Mouse (Mus musculus) heart, embryonic 15.5 days (tissue): Measurements from ENCODE around the gene Olfr1174-ps. TPM values are rescaled to one million over a fixed set of nuclear protein-coding genes. Genes with fewer than 3 reads are reported as not detected.

Source experiments
- ATAC-seq: fragments of 200-750 bp; cut with Nextera tagmentation; replicated peaks from 2 replicates; pipeline ENCODE4 v1.8.0; 2017; ENCODE audit warnings: low read depth, moderate TSS enrichment; ENCODE audit not compliant: insufficient number of reproducible peaks, insufficient read depth, low FRiP score
- H3K27ac ChIP-seq: fragments of 300-500 bp; sonication (generic); 2 replicates; pipeline ENCODE4 v1.5.1; 2015; ENCODE audit warnings: mild to moderate bottlenecking, inconsistent platforms
- H3K27me3 ChIP-seq: fragments of 300-500 bp; sonication (generic); 2 replicates; pipeline ENCODE4 v1.6.1; 2015; ENCODE audit warnings: inconsistent platforms
- H3K36me3 ChIP-seq: fragments of 300-500 bp; sonication (generic); 2 replicates; pipeline ENCODE4 v1.6.1; 2015; ENCODE audit warnings: mild to moderate bottlenecking, inconsistent platforms
- H3K4me1 ChIP-seq: fragments of 300-500 bp; sonication (generic); replicated peaks from 2 replicates; pipeline ENCODE4 v1.6.1; 2015; ENCODE audit warnings: inconsistent platforms
- H3K4me2 ChIP-seq: fragments of 300-500 bp; sonication (generic); 2 replicates; pipeline ENCODE4 v1.6.1; 2015; ENCODE audit warnings: inconsistent platforms, mild to moderate bottlenecking, moderate library complexity
- H3K4me3 ChIP-seq: fragments of 300-500 bp; sonication (generic); 2 replicates; pipeline ENCODE4 v1.5.1; 2015; ENCODE audit warnings: mild to moderate bottlenecking, inconsistent platforms
- H3K9ac ChIP-seq: fragments of 300-500 bp; sonication (generic); 2 replicates; pipeline ENCODE4 v1.6.1; 2015; ENCODE audit warnings: mild to moderate bottlenecking, inconsistent platforms
- H3K9me3 ChIP-seq: fragments of 300-500 bp; sonication (generic); replicated peaks from 2 replicates; pipeline ENCODE4 v1.6.1; 2016; ENCODE audit warnings: inconsistent platforms
- WGBS: fragments of 180-500 bp; shearing (Covaris S2); methylation state at CpG from one replicate; pipeline ENCODE4 v1.1.7; 2015; ENCODE audit warnings: mixed read lengths; 5-methylcytosine and 5-hydroxymethylcytosine counted together
- polyA plus RNA-seq: library from polyadenylated mRNA; unstranded; fragments of >200 nt; fragmentation: Nextera tagmentation; extraction: Ambion mirVana; gene quantifications from 2 replicates; pipeline ENCODE4 v1.2.1, GENCODE M21; 2015

Olfr1174-ps gene
- not detected in 2 replicates for polyA plus RNA-seq

DNA sequence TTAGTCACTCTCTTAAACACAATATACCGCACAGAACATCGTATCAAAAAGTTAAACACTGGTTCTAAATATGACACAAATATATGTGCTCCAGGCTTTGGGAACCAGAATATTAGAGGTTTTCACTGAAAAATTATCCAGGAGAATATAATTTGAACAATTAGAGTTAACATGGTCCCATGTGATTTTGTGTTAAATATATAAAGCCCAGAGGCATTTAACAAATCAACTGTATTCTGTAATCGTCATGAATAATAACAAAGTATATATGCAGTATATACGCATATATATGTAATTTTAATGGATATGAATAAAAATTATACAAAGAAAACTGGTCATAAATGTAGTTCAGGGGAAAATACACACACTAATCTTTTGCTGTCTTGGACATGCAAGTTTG is at the start of gene Olfr1174-ps:
Olfr1174-ps (minus strand) TSS at position 101 of the 400 bp plus-strand sequence.
- Histone ChIP-seq H3K9ac (no peak within 1 kb of the TSS), H3K4me3 (no peak within 1 kb of the TSS), H3K4me2 (no peak within 1 kb of the TSS), H3K27ac (no peak within 1 kb of the TSS), H3K36me3 (no peaks in the 10 kb centered on the region), H3K27me3 (no peaks in the 10 kb centered on the region), H3K9me3 (no peaks in the 10 kb centered on the region), H3K4me1 (no peaks in the 10 kb centered on the region)
- 83% methylated on average over 4 of the region's 4 CpGs for WGBS
- ATAC-seq = no peak

DNA sequence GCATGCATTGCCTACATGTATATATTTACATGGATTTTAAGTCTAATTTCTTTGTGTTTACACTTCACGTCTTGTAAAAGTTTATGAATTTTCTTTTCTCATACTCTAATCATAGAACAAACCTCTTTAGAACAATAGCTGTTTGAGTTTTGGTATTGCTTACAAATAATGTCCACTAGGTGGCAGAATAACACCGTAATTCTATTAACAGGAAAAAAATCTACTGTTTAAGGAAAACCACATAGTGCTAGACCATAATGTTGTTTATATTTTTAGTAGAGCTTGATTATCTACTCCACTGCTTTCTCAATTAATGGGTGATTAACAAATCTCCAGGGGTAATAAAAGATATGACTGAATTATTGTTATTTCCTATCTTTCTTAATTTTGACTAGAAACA is 41.4 kb upstream of the Olfr1174-ps start:
- Histone ChIP-seq H3K27me3 (no peaks in the 10 kb centered on the region), H3K9me3 (no peaks in the 10 kb centered on the region), H3K4me2 (no peak overlapping the region), H3K9ac (no peak overlapping the region), H3K36me3 (no peaks in the 10 kb centered on the region), H3K4me1 (no peaks in the 10 kb centered on the region), H3K4me3 (no peak overlapping the region), H3K27ac (no peak overlapping the region)
- 1% methylated on average over 2 of the region's 2 CpGs for WGBS
- no peak for ATAC-seq

DNA sequence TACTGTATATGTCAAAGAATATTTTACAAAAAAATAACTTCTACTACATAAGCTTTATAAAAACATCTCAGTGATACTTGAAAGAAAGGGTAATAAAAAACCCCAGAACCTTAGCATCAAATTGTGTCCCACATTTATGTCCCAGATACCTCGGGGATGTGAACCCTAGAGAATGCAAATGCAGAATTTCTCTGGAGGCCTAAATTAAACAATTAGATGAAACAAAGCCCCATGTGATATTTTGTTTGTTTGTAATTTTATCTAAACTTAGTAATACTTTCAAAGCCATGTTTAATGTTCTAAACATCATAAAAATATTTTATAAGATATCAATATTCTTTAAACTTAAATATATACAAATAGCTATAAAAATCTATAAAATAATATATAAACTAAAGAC is 31.5 kb upstream of the Olfr1174-ps start, which contains the start of gene Olfr1177-ps:
Olfr1177-ps (minus strand) TSS at position 101 of the 400 bp plus-strand sequence.
- no peak for ATAC-seq
- no peaks in the 10 kb centered on the region for H3K36me3 ChIP-seq
- WGBS = 67% methylated on average over 1 of the region's 1 CpGs

GRCm38 (mm10) chr2:88336421-88336820 is 21.5 kb upstream of the Olfr1174-ps start, which contains the start of gene Olfr1176:
Gene Olfr1176, plus strand, starts transcription at chr2:88336721.
- Histone ChIP-seq H3K4me2 (no peak within 1 kb of the TSS), H3K27ac (no peak within 1 kb of the TSS), H3K27me3 (no peaks in the 10 kb centered on the region), H3K4me3 (no peak within 1 kb of the TSS), H3K36me3 (no peaks in the 10 kb centered on the region), H3K4me1 (no peaks in the 10 kb centered on the region), H3K9me3 (no peaks in the 10 kb centered on the region), H3K9ac (no peak within 1 kb of the TSS)
- WGBS = 65% methylated on average over 1 of the region's 1 CpGs
- no peak for ATAC-seq

More for the DNA sequence above, 31.5 kb upstream of the Olfr1174-ps start, which contains the start of gene Olfr1177-ps:
- Histone ChIP-seq H3K4me1 (no peaks in the 10 kb centered on the region), H3K4me2 (no peak within 1 kb of the TSS), H3K27ac (no peak within 1 kb of the TSS), H3K27me3 (no peaks in the 10 kb centered on the region), H3K9me3 (no peaks in the 10 kb centered on the region), H3K9ac (no peak within 1 kb of the TSS), H3K4me3 (no peak within 1 kb of the TSS)

- Histone ChIP-seq H3K4me3 (no peak within 1 kb of the TSS), H3K4me1 (no peaks in the 10 kb centered on the region), H3K27me3 (no peaks in the 10 kb centered on the region), H3K9ac (no peak within 1 kb of the TSS), H3K4me2 (no peak within 1 kb of the TSS), H3K9me3 (no peaks in the 10 kb centered on the region), H3K36me3 (no peaks in the 10 kb centered on the region), H3K27ac (no peak within 1 kb of the TSS)
- 70% methylated on average over 2 of the region's 2 CpGs for WGBS
- ATAC-seq = no peak
These were observed 12.2 kb upstream of the Olfr1174-ps start, which contains the start of gene Olfr1175-ps for GRCm38 (mm10) chr2:88327115-88327514. Gene Olfr1175-ps, minus strand, starts transcription at chr2:88327215.

- H3K27ac ChIP-seq = no peak within 1 kb of the TSS
- no peak for ATAC-seq
- no peaks in the 10 kb centered on the region for H3K9me3 ChIP-seq
- no peaks in the 10 kb centered on the region for H3K36me3 ChIP-seq
- no peak within 1 kb of the TSS for H3K4me2 ChIP-seq
- H3K27me3 ChIP-seq = no peaks in the 10 kb centered on the region
- H3K9ac ChIP-seq = no peak within 1 kb of the TSS
- H3K4me3 ChIP-seq = no peak within 1 kb of the TSS
- H3K4me1 ChIP-seq = no peaks in the 10 kb centered on the region
These were observed 35.2 kb downstream of the Olfr1174-ps start, which contains the start of gene Olfr1173 for GRCm38 (mm10) chr2:88279775-88280174. Gene Olfr1173, minus strand, starts transcription at chr2:88279875.

Other genes starting within 250 kb of the Olfr1174-ps start
- gene Olfr1163, start 243.3 kb downstream of the Olfr1174-ps start, polyA plus RNA-seq = not detected in 2 replicates
- gene Olfr1164, start 221.2 kb downstream of the Olfr1174-ps start, polyA plus RNA-seq = not detected in 2 replicates
- gene Olfr1166, start 186.9 kb downstream of the Olfr1174-ps start, polyA plus RNA-seq = not detected in 2 replicates
- not detected in 2 replicates for gene Olfr1167, start 159.9 kb downstream of the Olfr1174-ps start, polyA plus RNA-seq
- not detected in 2 replicates for gene Olfr1168, start 133.3 kb downstream of the Olfr1174-ps start, polyA plus RNA-seq
- gene Olfr1170, start 86.8 kb downstream of the Olfr1174-ps start, polyA plus RNA-seq = not detected in 2 replicates
- not detected in 2 replicates for gene Olfr1173, start 35.3 kb downstream of the Olfr1174-ps start, polyA plus RNA-seq
- not detected in 2 replicates for gene Olfr1175-ps, start 12.1 kb upstream of the Olfr1174-ps start, polyA plus RNA-seq
- not detected in 2 replicates for gene Olfr1176, start 21.6 kb upstream of the Olfr1174-ps start, polyA plus RNA-seq
- gene Olfr1177-ps, start 31.4 kb upstream of the Olfr1174-ps start, polyA plus RNA-seq = not detected in 2 replicates
- gene Olfr1178, start 71.9 kb upstream of the Olfr1174-ps start, polyA plus RNA-seq = not detected in 2 replicates
- gene Olfr1179, start 91.3 kb upstream of the Olfr1174-ps start, polyA plus RNA-seq = not detected in 2 replicates
- gene Olfr1180, start 104.0 kb upstream of the Olfr1174-ps start, polyA plus RNA-seq = not detected in 2 replicates
- not detected in 2 replicates for gene Olfr1181, start 111.0 kb upstream of the Olfr1174-ps start, polyA plus RNA-seq
- not detected in 2 replicates for gene Gm13757, start 134.0 kb upstream of the Olfr1174-ps start, polyA plus RNA-seq
- not detected in 2 replicates for gene Olfr1183, start 139.7 kb upstream of the Olfr1174-ps start, polyA plus RNA-seq
- gene Olfr1184, start 168.5 kb upstream of the Olfr1174-ps start, polyA plus RNA-seq = not detected in 2 replicates
- not detected in 2 replicates for gene Olfr1185-ps1, start 178.2 kb upstream of the Olfr1174-ps start, polyA plus RNA-seq
- gene Olfr1186, start 203.4 kb upstream of the Olfr1174-ps start, polyA plus RNA-seq = not detected in 2 replicates
- gene Olfr1188, start 241.8 kb upstream of the Olfr1174-ps start, polyA plus RNA-seq = not detected in 2 replicates